Mouse (Mus musculus) cerebellum, adult 2 months (tissue): ENCODE data around the gene Gm10073.

Source experiments
- CTCF ChIP-seq: fragments of 200-500 bp; IDR thresholded peaks from 2 replicates; pipeline ENCODE4 v1.5.1; 2011; ENCODE audit warnings: low read depth, mild to moderate bottlenecking, control low read depth, low read length, moderate library complexity, borderline replicate concordance; ENCODE audit not compliant: insufficient read depth
- POLR2A ChIP-seq: fragments of 200-500 bp; IDR thresholded peaks from 2 replicates; pipeline ENCODE4 v1.6.1; 2011; ENCODE audit warnings: low read length, control low read depth, borderline replicate concordance; ENCODE audit not compliant: insufficient read depth

- no peak for TF ChIP-seq CTCF
- TF ChIP-seq POLR2A = no peak
Observed at GRCm38 (mm10) chr8:106579510-106579909, 6.2 kb upstream of the Gm10073 start.
